7 mouse cellular contexts compared by ENCODE assay signal in the genomic region with DNA sequence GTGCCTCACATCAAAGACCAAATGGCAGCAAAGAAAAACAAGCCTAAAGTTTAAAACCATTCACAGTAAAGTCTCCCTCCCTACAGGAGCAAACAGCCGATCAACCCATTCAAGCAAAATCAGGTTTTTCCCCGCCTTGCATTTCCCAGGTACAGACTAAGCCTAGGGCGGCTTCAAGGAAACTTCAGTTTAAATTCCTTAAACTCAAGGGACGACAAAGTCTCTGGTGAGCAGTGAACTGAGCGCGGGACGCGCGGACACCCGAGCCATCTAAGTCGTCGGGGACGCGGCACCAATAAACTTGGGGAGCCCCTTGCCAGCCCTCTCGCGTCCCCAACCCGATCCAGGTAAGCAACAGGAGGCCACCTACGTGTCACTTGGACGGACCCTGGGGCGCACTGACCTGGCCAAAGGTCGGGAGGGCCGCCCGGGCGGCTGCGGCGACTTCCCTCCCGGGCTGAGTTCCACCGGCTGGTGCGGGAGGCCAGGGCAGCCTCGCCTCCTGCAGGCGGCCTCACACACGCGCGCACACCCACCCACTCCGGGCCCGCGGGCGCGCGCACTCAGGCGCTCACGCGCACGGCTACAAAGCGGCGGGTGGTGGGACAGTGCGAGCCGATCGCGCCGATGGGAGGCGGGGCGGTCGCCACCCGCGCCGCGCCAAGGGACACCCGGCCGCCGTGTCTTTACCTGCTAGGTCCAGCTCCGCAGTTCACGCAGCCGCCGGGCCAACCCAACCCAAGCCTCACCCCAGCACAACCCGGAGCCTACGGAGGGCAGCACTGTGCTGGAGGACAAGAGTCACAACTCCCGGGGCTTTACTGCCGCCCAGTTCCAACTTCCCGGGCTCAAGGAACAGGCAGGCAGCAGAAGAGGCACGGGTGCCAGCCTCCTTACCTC. TPM values are rescaled to one million over a fixed set of nuclear protein-coding genes. Genes with fewer than 3 reads are reported as not detected.
DNase-seq lines count a peak whose midpoint lies in the region; ATAC-seq lines count a peak whose summit lies in the region.

No protein-coding gene starts in this region.

- H3K4me1 ChIP-seq in embryonic facial prominence, embryonic 10.5 days, result peaks cover 59% of the 10 kb centered on the region
- peaks cover 18% of the 10 kb centered on the region for H3K4me1 ChIP-seq in liver, embryonic 12.5 days
- peaks cover 25% of the 10 kb centered on the region for H3K4me1 ChIP-seq in stomach, embryonic 16.5 days (ENCODE audit: control insufficient read depth, insufficient read depth, low read length)

- H3K36me3 ChIP-seq in embryonic facial prominence, embryonic 10.5 days (replicated peaks), result peaks cover 12% of the 10 kb centered on the region
- no peaks in the 10 kb centered on the region for H3K36me3 ChIP-seq in liver, embryonic 12.5 days
- H3K36me3 ChIP-seq in stomach, embryonic 16.5 days (ENCODE audit: control insufficient read depth, insufficient read depth, low read length), result no peaks in the 10 kb centered on the region

- peak; percentile 49 to 64 for DNase-seq in adrenal gland, postnatal 4 days (ENCODE audit: low spot score in 2 of 2)
- peak; percentile 92 for DNase-seq in embryonic facial prominence, embryonic 10.5 days (ENCODE audit: low spot score)
- peak; percentile 49 for DNase-seq in heart, adult 8-10 months (ENCODE audit: low spot score)
- DNase-seq in kidney, adult 9 months, result peak; percentile 66
- DNase-seq in natural killer cell, adult 2 months (ENCODE audit: low spot score in 2 of 2), result peak; percentile 12 to 22

- H3K4me3 ChIP-seq in embryonic facial prominence, embryonic 10.5 days, result peak overlapping the region; percentile 80
- H3K4me3 ChIP-seq in liver, embryonic 12.5 days, result peak overlapping the region; percentile 61
- H3K4me3 ChIP-seq in stomach, embryonic 16.5 days (replicated peaks; ENCODE audit: low read length), result peak overlapping the region; percentile 85

- peak overlapping the region; percentile 53 for H3K9ac ChIP-seq in liver, embryonic 12.5 days
- H3K9ac ChIP-seq in stomach, embryonic 16.5 days (ENCODE audit: low read length), result peak overlapping the region; percentile 93

- no peaks in the 10 kb centered on the region for H3K27me3 ChIP-seq in embryonic facial prominence, embryonic 10.5 days (replicated peaks; ENCODE audit: low read depth, poor library complexity, severe bottlenecking)
- H3K27me3 ChIP-seq in liver, embryonic 12.5 days (replicated peaks), result peaks cover 37% of the 10 kb centered on the region
- H3K27me3 ChIP-seq in stomach, embryonic 16.5 days (ENCODE audit: control insufficient read depth, insufficient read depth, low read length), result no peaks in the 10 kb centered on the region

- no peaks in the 10 kb centered on the region for H3K9me3 ChIP-seq in embryonic facial prominence, embryonic 10.5 days
- H3K9me3 ChIP-seq in liver, embryonic 12.5 days (replicated peaks), result no peaks in the 10 kb centered on the region
- H3K9me3 ChIP-seq in stomach, embryonic 16.5 days (replicated peaks; ENCODE audit: control insufficient read depth, low read length), result no peaks in the 10 kb centered on the region

- peak; percentile 54; the same call in 1 of the 2 replicates for ATAC-seq in liver, embryonic 12.5 days
- peak; percentile 91 for ATAC-seq in stomach, embryonic 16.5 days (ENCODE audit: insufficient read depth, low FRiP score)

- WGBS in embryonic facial prominence, embryonic 10.5 days, result under 1% methylated on average over 71 of the region's 71 CpGs
- whole genome bisulfite sequencing in liver, embryonic 12.5 days (ENCODE audit: insufficient replicate concordance), result 1% methylated on average over 71 of the region's 71 CpGs
- WGBS in stomach, embryonic 16.5 days, result under 1% methylated on average over 71 of the region's 71 CpGs

- peak overlapping the region; percentile 82 for H3K4me2 ChIP-seq in liver, embryonic 12.5 days
- peak overlapping the region; percentile 89 for H3K4me2 ChIP-seq in stomach, embryonic 16.5 days (ENCODE audit: low read depth, low read length)

- H3K27ac ChIP-seq in embryonic facial prominence, embryonic 10.5 days (replicated peaks), result peak overlapping the region; percentile 97
- H3K27ac ChIP-seq in liver, embryonic 12.5 days, result no peak overlapping the region
- H3K27ac ChIP-seq in stomach, embryonic 16.5 days (ENCODE audit: low read length), result peak overlapping the region; percentile 95

RNA-seq across cellular contexts. Expression of gene Lpar1, which starts 0.7 kb away (rescaled TPM):
- 10 to 100 TPM; 28.3 to 35.9 TPM for total RNA-seq in adrenal gland, postnatal 4 days (2021)
- 129 and 155 TPM in 2 replicates for polyA plus RNA-seq in embryonic facial prominence, embryonic 10.5 days (2016; fragmentation: Nextera tagmentation; extraction: Ambion mirVana)
- 1 to 10 TPM; 5.8 to 8.2 (median 7.0) TPM for total RNA-seq in heart, adult 8-10 months (2022)
- polyA plus RNA-seq in liver, embryonic 12.5 days (2016; fragmentation: Nextera tagmentation; extraction: Ambion mirVana), result 8.8 and 10.9 TPM in 2 replicates
- 76.6 and 79.4 TPM in 2 replicates for polyA plus RNA-seq in stomach, embryonic 16.5 days (2015; fragmentation: Nextera tagmentation; extraction: Ambion mirVana)

Comparison
In these comparisons a context has a peak if more than half of its experiments do, and no peak if none do; other contexts are left out.
1. DNase-seq: peak in every context shown above with its lines; median percentile 92 in embryonic facial prominence, embryonic 10.5 days; 66 in kidney, adult 9 months; 56 in adrenal gland, postnatal 4 days; 49 in heart, adult 8-10 months; 17 in natural killer cell, adult 2 months.